ENCODE assay signal across 11 mouse cellular contexts in genomic region chr1:86229184-86229829, GRCm38 (mm10).
DNase-seq lines count a peak whose midpoint lies in the region; ATAC-seq and TF ChIP-seq lines count a peak whose summit lies in the region.
"Had no signal": no experiment of that assay in that cellular context is flagged by ENCODE, and none has a peak within 500 bp of the region (broad histone marks: within the 10 kb centered on the region; RNA-seq: fewer than 3 reads in every experiment).

No protein-coding gene starts in this region.

- TF ChIP-seq POLR2A in cerebellum, adult 2 months (IDR thresholded peaks at IDR 0.05; ENCODE audit: borderline replicate concordance, insufficient read depth, low read length) = no peak

- no peak overlapping the region for H3K4me3 ChIP-seq in heart, embryonic 12.5 days
- H3K4me3 ChIP-seq in brown adipose tissue, adult 24 weeks (ENCODE audit: insufficient read depth, low read depth, low read length) = no peak overlapping the region
- H3K4me3 ChIP-seq in cerebellum, adult 2 months (replicated peaks; ENCODE audit: insufficient read depth, low read depth, low read length) = no peak overlapping the region
- no peak overlapping the region for H3K4me3 ChIP-seq in gastrocnemius, adult 2 months
- H3K4me3 ChIP-seq: embryonic facial prominence, embryonic 15.5 days had no signal

- ATAC-seq in heart, embryonic 12.5 days (ENCODE audit: insufficient number of reproducible peaks, low FRiP score) = no peak
- ATAC-seq in megakaryocyte progenitor cell, adult 5-6 weeks (replicated peaks; ENCODE audit: poor library complexity) = peak; percentile 43

- H3K27ac ChIP-seq in heart, embryonic 12.5 days (ENCODE audit: poor library complexity, severe bottlenecking) = no peak overlapping the region
- H3K27ac ChIP-seq in brown adipose tissue, adult 24 weeks (replicated peaks; ENCODE audit: low read depth, low read length) = peak overlapping the region; percentile 72
- no peak overlapping the region for H3K27ac ChIP-seq in cerebellum, adult 2 months (ENCODE audit: insufficient read depth, low read length)
- no peak overlapping the region for H3K27ac ChIP-seq in gastrocnemius, adult 2 months
- H3K27ac ChIP-seq: embryonic facial prominence, embryonic 15.5 days had no signal

- intact Hi-C loops in gastrocnemius, adult 2 months (cut with DNase I) = no loop called here

- no peaks in the 10 kb centered on the region for H3K27me3 ChIP-seq in heart, embryonic 12.5 days (replicated peaks)
- H3K27me3 ChIP-seq in cerebellum, adult 2 months (ENCODE audit: control insufficient read depth, insufficient read depth, low read length) = no peaks in the 10 kb centered on the region
- H3K27me3 ChIP-seq: embryonic facial prominence, embryonic 15.5 days had no signal

- 78% methylated on average over 9 of the region's 9 CpGs for WGBS in heart, embryonic 12.5 days
- 85% methylated on average over 9 of the region's 9 CpGs for whole genome bisulfite sequencing in cerebellum, adult 2 months

- peak; percentile 6 to 17 for DNase-seq in heart, adult 9 months (ENCODE audit: low spot score in 2 of 2)
- peak; percentile 88 for DNase-seq in 416B (ENCODE audit: low read depth)
- no peak for DNase-seq in cerebellum, adult 2 months
- no peak for DNase-seq in gastrocnemius, adult 2 months
- DNase-seq in adipocyte (ENCODE audit: low spot score) = no peak
- DNase-seq: heart, postnatal 14 days had no signal

- no peak overlapping the region for H3K4me2 ChIP-seq in heart, embryonic 12.5 days
- H3K4me2 ChIP-seq: embryonic facial prominence, embryonic 15.5 days; midbrain, embryonic 11.5 days had no signal

- no peaks in the 10 kb centered on the region for H3K36me3 ChIP-seq in heart, embryonic 12.5 days
- H3K36me3 ChIP-seq: embryonic facial prominence, embryonic 15.5 days had no signal

- no peak overlapping the region for H3K9ac ChIP-seq in heart, embryonic 12.5 days
- H3K9ac ChIP-seq: embryonic facial prominence, embryonic 15.5 days had no signal

- no peaks in the 10 kb centered on the region for H3K9me3 ChIP-seq in heart, embryonic 12.5 days (replicated peaks)
- H3K9me3 ChIP-seq: embryonic facial prominence, embryonic 15.5 days had no signal

- peaks cover 23% of the 10 kb centered on the region for H3K4me1 ChIP-seq in heart, embryonic 12.5 days (replicated peaks)
- H3K4me1 ChIP-seq in brown adipose tissue, adult 24 weeks (ENCODE audit: control insufficient read depth, insufficient read depth, insufficient read length, low read length) = peaks cover 2% of the 10 kb centered on the region; the same call in 1 of the 2 replicates
- no peaks in the 10 kb centered on the region for H3K4me1 ChIP-seq in cerebellum, adult 2 months (ENCODE audit: control insufficient read depth, insufficient read depth, low read length)

- no peak for TF ChIP-seq CTCF in cerebellum, adult 2 months (IDR thresholded peaks at IDR 0.05; ENCODE audit: borderline replicate concordance, insufficient read depth, low read depth, low read length)
- TF ChIP-seq CTCF in gastrocnemius, adult 2 months (IDR thresholded peaks at IDR 0.05) = no peak

Comparison
In these comparisons a context has a peak if more than half of its experiments do, and no peak if none do; other contexts are left out.
1. DNase-seq: peak in heart, adult 9 months (2 of 2) and 416B (single experiment); none in cerebellum, adult 2 months (0 of 2), gastrocnemius, adult 2 months (single experiment) and adipocyte (single experiment).